Mouse (Mus musculus) spleen, adult 2 months (tissue): ENCODE results near the gene Mak. TPM values are rescaled to one million over a fixed set of nuclear protein-coding genes. Genes with fewer than 3 reads are reported as not detected.

Experiments used
- DNase-seq, 2 experiments: peaks; one replicate each; pipeline versions ENCODE4 v3.0.0 to v3.0.0-alpha.2; 2012 to 2021; ENCODE audit warnings: low spot score in 2 of 2, low read depth in 1 of 2
- H3K27ac ChIP-seq: fragments of 200-500 bp; 2 replicates; pipeline ENCODE4 v1.5.1; 2012; ENCODE audit warnings: low read length, inconsistent platforms; ENCODE audit not compliant: insufficient read depth
- H3K27me3 ChIP-seq: fragments of 200-500 bp; 2 replicates; pipeline ENCODE4 v1.6.1; 2012; ENCODE audit warnings: mild to moderate bottlenecking, moderate library complexity, low read length, inconsistent platforms; ENCODE audit not compliant: control insufficient read depth, insufficient read depth
- H3K36me3 ChIP-seq: fragments of 200-500 bp; 2 replicates; pipeline ENCODE4 v1.6.1; 2012; ENCODE audit warnings: mild to moderate bottlenecking, low read length, inconsistent platforms; ENCODE audit not compliant: control insufficient read depth, insufficient read depth
- H3K4me1 ChIP-seq: fragments of 200-500 bp; 2 replicates; pipeline ENCODE4 v1.6.1; 2011; ENCODE audit warnings: inconsistent platforms; ENCODE audit not compliant: control insufficient read depth, insufficient read depth, insufficient read length
- H3K4me3 ChIP-seq: fragments of 200-500 bp; 2 replicates; pipeline ENCODE4 v1.5.1; 2011; ENCODE audit warnings: mild to moderate bottlenecking, inconsistent platforms; ENCODE audit not compliant: insufficient read depth, insufficient read length; ENCODE audit errors: extremely low read depth
- CTCF ChIP-seq: fragments of 200-500 bp; IDR thresholded peaks from 2 replicates; pipeline ENCODE4 v1.5.1; 2011; ENCODE audit warnings: mild to moderate bottlenecking, inconsistent platforms; ENCODE audit not compliant: insufficient read depth, insufficient read length, insufficient replicate concordance; ENCODE audit errors: extremely low read depth
- POLR2A ChIP-seq: fragments of 200-500 bp; IDR thresholded peaks from 2 replicates; pipeline ENCODE4 v1.6.1; 2011; ENCODE audit warnings: low read depth, low read length, inconsistent platforms
- WGBS: fragments of 180-500 bp; shearing (Covaris S2); methylation state at CpG from one replicate; pipeline ENCODE4 v1.1.7; 2018; 5-methylcytosine and 5-hydroxymethylcytosine counted together
- polyA plus RNA-seq: library from polyadenylated mRNA; depleted of rRNA; stranded (reverse); fragments of >200 nt; gene quantifications from 2 replicates; pipeline ENCODE4 v1.2.3, GENCODE M21; 2012; rRNA removed

Gene Mak
- polyA plus RNA-seq, 1 experiment, result not detected

GRCm38 (mm10) chr13:40986081-40986480, 93.4 kb downstream of the Mak start:
- no peaks in the 10 kb centered on the region for H3K27me3 ChIP-seq
- H3K4me1 ChIP-seq, result no peaks in the 10 kb centered on the region
- no peak overlapping the region for H3K4me3 ChIP-seq
- H3K36me3 ChIP-seq, result no peaks in the 10 kb centered on the region
- WGBS, result 95% methylated on average over 5 of the region's 5 CpGs
- H3K27ac ChIP-seq, result no peak overlapping the region
- TF ChIP-seq POLR2A (no peak), CTCF (no peak)
- no peak for DNase-seq

GRCm38 (mm10) chr13:40982759-40983158, 96.7 kb downstream of the Mak start:
- TF ChIP-seq CTCF, result no peak
- no peak for TF ChIP-seq POLR2A
- Histone ChIP-seq H3K36me3 (no peaks in the 10 kb centered on the region), H3K4me3 (no peak overlapping the region), H3K27ac (no peak overlapping the region), H3K27me3 (no peaks in the 10 kb centered on the region), H3K4me1 (no peaks in the 10 kb centered on the region; the same call in 1 of the 2 replicates)
- WGBS, result 88% methylated on average over 1 of the region's 1 CpGs
- DNase-seq, result no peak

GRCm38 (mm10) chr13:40979321-40979720, 100.2 kb downstream of the Mak start:
- WGBS, result 42% methylated on average over 2 of the region's 2 CpGs
- no peak for DNase-seq

GRCm38 (mm10) chr13:40978652-40979051, 100.9 kb downstream of the Mak start:
- Histone ChIP-seq H3K27ac (no peak overlapping the region), H3K4me3 (no peak overlapping the region), H3K36me3 (no peaks in the 10 kb centered on the region), H3K27me3 (no peaks in the 10 kb centered on the region), H3K4me1 (no peaks in the 10 kb centered on the region; the same call in 1 of the 2 replicates)
- TF ChIP-seq POLR2A, result no peak
- no peak for TF ChIP-seq CTCF
- WGBS, result 26% methylated on average over 4 of the region's 4 CpGs
- no peak for DNase-seq

More at GRCm38 (mm10) chr13:40979321-40979720, 100.2 kb downstream of the Mak start:
- TF ChIP-seq POLR2A, result no peak
- no peak for TF ChIP-seq CTCF
- no peak overlapping the region for H3K4me3 ChIP-seq
- H3K27me3 ChIP-seq, result no peaks in the 10 kb centered on the region
- H3K36me3 ChIP-seq, result no peaks in the 10 kb centered on the region
- H3K4me1 ChIP-seq, result no peaks in the 10 kb centered on the region; the same call in 1 of the 2 replicates
- H3K27ac ChIP-seq, result no peak overlapping the region

- Histone ChIP-seq H3K4me3 (no peak overlapping the region), H3K27me3 (no peaks in the 10 kb centered on the region), H3K36me3 (no peaks in the 10 kb centered on the region), H3K27ac (no peak overlapping the region), H3K4me1 (no peaks in the 10 kb centered on the region; the same call in 1 of the 2 replicates)
- TF ChIP-seq CTCF (peak; percentile 60; the same call in 1 of the 2 replicates), POLR2A (no peak)
- 23% methylated on average over 7 of the region's 7 CpGs for WGBS
- peak in 1 of 2 experiments; percentile 17 for DNase-seq
Measured at GRCm38 (mm10) chr13:40977609-40978008, 101.9 kb downstream of the Mak start.

Other genes starting within 250 kb of the Mak start
- gene Gcnt2, start 220.0 kb downstream of the Mak start, polyA plus RNA-seq, result 2.0 and 2.2 TPM in 2 replicates
- gene Pak1ip1, start 78.7 kb downstream of the Mak start, polyA plus RNA-seq, result 36.2 and 44.5 TPM in 2 replicates
- 82.3 and 88.8 TPM in 2 replicates for gene Tmem14c, start 63.4 kb downstream of the Mak start, polyA plus RNA-seq
- gene Gcm2, start 31.3 kb upstream of the Mak start, polyA plus RNA-seq, result 0.15 and 0.26 TPM in 2 replicates
- gene Sycp2l, start 34.6 kb upstream of the Mak start, polyA plus RNA-seq, result not detected in 2 replicates
- gene Elovl2, start 140.7 kb upstream of the Mak start, polyA plus RNA-seq, result 0.04 and 0.07 TPM in 2 replicates
- gene Smim13, start 170.1 kb upstream of the Mak start, polyA plus RNA-seq, result 2.2 and 2.6 TPM in 2 replicates
- gene Gm17364, start 194.3 kb upstream of the Mak start, polyA plus RNA-seq, result not detected in 2 replicates